Mouse (Mus musculus): Measurements from ENCODE around the gene Zfp618. TPM values are rescaled to one million over a fixed set of nuclear protein-coding genes. Genes with fewer than 3 reads are reported as not detected.

Gene Zfp618
- polyA plus RNA-seq (2015; fragmentation: Nextera tagmentation; extraction: Ambion mirVana): 5.8 and 6.7 TPM in 2 replicates

DNA sequence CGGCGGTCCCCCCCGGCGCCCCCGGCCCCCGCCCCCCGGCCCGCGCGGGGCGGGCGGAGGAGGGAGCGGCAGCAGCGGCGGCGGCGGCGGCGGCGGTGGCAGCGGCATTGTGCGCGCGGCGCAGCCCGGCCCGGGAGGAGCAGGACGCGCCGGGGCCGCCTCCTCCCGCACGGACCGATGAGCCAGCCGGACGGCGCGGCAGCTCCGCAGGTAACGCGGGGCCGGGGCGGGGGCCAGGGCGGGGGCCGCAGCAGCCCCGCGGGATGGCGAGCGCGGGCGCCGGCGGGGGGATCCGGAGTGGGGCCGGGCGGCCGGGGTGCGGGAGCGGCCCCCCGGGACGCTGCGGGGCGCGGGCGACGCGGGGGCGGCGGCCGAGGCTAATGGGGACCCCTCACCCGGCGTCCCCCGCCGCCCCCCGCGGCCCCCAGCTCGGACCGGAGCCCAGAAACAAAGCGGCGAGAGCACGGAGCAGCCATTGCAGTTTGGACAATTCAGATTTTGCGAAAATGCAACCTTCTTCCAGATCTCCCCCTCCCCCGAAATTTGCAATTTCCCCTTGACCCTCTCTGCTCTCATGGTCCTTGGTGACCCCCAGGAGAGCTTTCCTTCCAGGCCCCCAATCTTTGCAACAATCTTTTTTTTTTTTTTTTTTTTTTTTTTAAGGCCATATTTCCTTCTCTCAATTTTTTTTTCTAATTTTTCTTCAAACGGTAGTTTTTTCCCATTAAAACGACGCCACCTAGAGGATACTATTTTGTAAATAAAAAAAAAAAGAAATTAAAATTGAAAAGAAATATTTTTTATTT lies at the start of gene Zfp618:
Gene Zfp618 (plus strand): TSS at position 77 of the 806 bp plus-strand sequence.
- peak; percentile 50 for TF ChIP-seq CTCF (IDR thresholded peaks at IDR 0.05; ENCODE audit: low read depth)
- TF ChIP-seq EP300 (optimal IDR thresholded peaks at IDR 0.05): no peak
- WGBS: under 1% methylated on average over 47 of the region's 86 CpGs
- peak within 1 kb of the TSS; percentile 77 for H3K4me3 ChIP-seq (ENCODE audit: low read depth, low read length)

DNA sequence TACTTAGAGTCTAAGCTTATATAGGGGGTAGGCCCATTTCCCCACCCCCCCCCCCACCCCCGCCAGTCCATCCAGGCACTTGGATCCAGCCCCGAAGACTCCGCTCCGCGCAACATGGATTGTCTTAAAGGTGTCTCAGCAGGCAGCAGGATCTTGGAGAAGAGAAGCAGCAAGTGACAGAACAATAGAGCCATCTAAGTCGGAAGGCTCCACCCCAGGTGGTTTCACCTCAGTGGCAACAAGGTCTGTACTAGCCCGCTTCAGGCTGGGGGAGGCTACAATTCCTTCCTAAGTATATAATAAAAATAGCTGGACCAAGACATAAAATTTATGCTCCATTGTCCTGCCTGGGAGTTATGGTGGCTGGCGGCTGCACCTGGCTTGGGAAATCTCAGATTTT lies 48.3 kb upstream of the Zfp618 start:
- whole genome bisulfite sequencing: 91% methylated on average over 8 of the region's 8 CpGs
- Histone ChIP-seq H3K4me1 (replicated peaks; ENCODE audit: control insufficient read depth, insufficient read depth) (no peaks in the 10 kb centered on the region), H3K27ac (replicated peaks) (no peak overlapping the region), H3K4me3 (ENCODE audit: low read depth, low read length) (no peak overlapping the region), H3K4me2 (replicated peaks; ENCODE audit: low read depth) (no peak overlapping the region), H3K9ac (ENCODE audit: low read length) (no peak overlapping the region), H3K36me3 (ENCODE audit: control insufficient read depth, insufficient read depth, low read length) (no peaks in the 10 kb centered on the region), H3K9me3 (ENCODE audit: control insufficient read depth, low read length) (no peaks in the 10 kb centered on the region), H3K27me3 (ENCODE audit: control insufficient read depth, insufficient read depth, low read length) (no peaks in the 10 kb centered on the region)
- TF ChIP-seq CTCF (IDR thresholded peaks at IDR 0.05; ENCODE audit: low read depth): no peak
- TF ChIP-seq EP300 (optimal IDR thresholded peaks at IDR 0.05): no peak
- no peak for DNase-seq (ENCODE audit: low spot score)
- no peak for ATAC-seq (ENCODE audit: low FRiP score, low TSS enrichment)

More for the DNA sequence above, at the start of gene Zfp618:
- no peaks in the 10 kb centered on the region for H3K36me3 ChIP-seq (ENCODE audit: control insufficient read depth, insufficient read depth, low read length)
- no peaks in the 10 kb centered on the region for H3K27me3 ChIP-seq (ENCODE audit: control insufficient read depth, insufficient read depth, low read length)
- peak within 1 kb of the TSS; percentile 79 for H3K4me2 ChIP-seq (replicated peaks; ENCODE audit: low read depth)
- DNase-seq (ENCODE audit: low spot score) (peak; percentile 60), ATAC-seq (ENCODE audit: low FRiP score, low TSS enrichment) (peak; percentile 79)
- H3K27ac ChIP-seq (replicated peaks): peak within 1 kb of the TSS; percentile 88
- peaks cover 2% of the 10 kb centered on the region; the same call in 1 of the 2 replicates for H3K4me1 ChIP-seq (replicated peaks; ENCODE audit: control insufficient read depth, insufficient read depth)
- H3K9me3 ChIP-seq (ENCODE audit: control insufficient read depth, low read length): no peaks in the 10 kb centered on the region
- peak within 1 kb of the TSS; percentile 99 for H3K9ac ChIP-seq (ENCODE audit: low read length)

DNA sequence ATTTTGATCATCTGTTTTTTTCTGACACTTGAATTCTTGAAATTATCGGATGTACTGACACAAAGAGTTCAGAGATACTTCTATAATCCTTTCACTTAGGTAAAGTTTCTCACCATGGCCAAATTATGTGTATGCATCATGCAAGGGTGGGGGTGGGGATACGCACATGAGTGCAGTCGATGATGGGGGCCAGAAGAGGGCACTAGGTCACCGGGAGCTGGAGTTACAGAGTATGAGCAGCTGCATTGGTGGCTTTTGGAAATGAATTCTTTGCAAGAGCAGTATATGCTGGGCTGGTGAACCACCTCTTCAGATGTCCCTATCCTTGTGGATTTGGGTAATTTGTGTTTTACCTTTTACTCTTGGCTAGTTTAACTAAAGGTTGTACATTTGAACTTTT lies 31.6 kb upstream of the Zfp618 start:
- Histone ChIP-seq H3K4me1 (replicated peaks; ENCODE audit: control insufficient read depth, insufficient read depth) (no peaks in the 10 kb centered on the region), H3K4me2 (replicated peaks; ENCODE audit: low read depth) (no peak overlapping the region), H3K9ac (ENCODE audit: low read length) (no peak overlapping the region), H3K27me3 (ENCODE audit: control insufficient read depth, insufficient read depth, low read length) (no peaks in the 10 kb centered on the region), H3K9me3 (ENCODE audit: control insufficient read depth, low read length) (no peaks in the 10 kb centered on the region), H3K4me3 (ENCODE audit: low read depth, low read length) (no peak overlapping the region), H3K27ac (replicated peaks) (no peak overlapping the region), H3K36me3 (ENCODE audit: control insufficient read depth, insufficient read depth, low read length) (no peaks in the 10 kb centered on the region)
- ATAC-seq (ENCODE audit: low FRiP score, low TSS enrichment) (no peak), DNase-seq (ENCODE audit: low spot score) (peak; percentile 17)
- TF ChIP-seq EP300 (optimal IDR thresholded peaks at IDR 0.05): no peak
- TF ChIP-seq CTCF (IDR thresholded peaks at IDR 0.05; ENCODE audit: low read depth): peak; percentile 49
- WGBS: 80% methylated on average over 4 of the region's 4 CpGs

DNA sequence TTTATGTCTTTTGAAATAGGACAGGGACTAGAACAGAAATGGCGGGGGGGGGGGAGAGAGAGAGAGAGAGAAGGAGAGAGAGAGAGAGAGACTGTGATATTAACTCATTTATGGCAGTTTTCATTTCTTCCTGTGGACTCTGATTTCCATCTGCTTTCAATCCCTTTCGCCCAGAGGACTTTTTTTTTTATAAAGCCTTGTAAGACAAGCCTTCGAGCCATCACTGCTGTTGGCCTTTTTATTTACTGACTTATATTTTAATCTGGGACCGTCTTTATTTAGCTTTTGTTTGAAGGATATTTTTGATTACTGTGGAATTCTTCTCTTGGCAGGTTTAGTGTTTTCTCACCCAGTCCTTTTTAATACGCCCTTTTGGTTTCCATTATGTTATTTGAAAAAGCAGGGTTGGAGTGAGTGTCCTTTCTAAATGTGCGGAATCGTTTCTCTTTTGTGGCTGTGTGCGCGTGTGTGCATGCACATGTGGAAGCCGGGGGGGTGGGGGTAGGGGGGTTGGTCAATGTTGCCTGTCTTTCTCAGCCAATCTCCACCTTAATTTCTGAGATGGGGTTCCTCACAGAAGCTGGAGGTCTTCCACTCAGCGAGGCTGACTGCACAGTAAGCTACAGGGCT lies 29.7 kb upstream of the Zfp618 start:
- H3K4me3 ChIP-seq (ENCODE audit: low read depth, low read length): no peak overlapping the region
- ATAC-seq (ENCODE audit: low FRiP score, low TSS enrichment): no peak
- no peak overlapping the region for H3K27ac ChIP-seq (replicated peaks)
- DNase-seq (ENCODE audit: low spot score): no peak
- TF ChIP-seq CTCF (IDR thresholded peaks at IDR 0.05; ENCODE audit: low read depth) (no peak), EP300 (optimal IDR thresholded peaks at IDR 0.05) (no peak)
- H3K36me3 ChIP-seq (ENCODE audit: control insufficient read depth, insufficient read depth, low read length): no peaks in the 10 kb centered on the region
- no peak overlapping the region for H3K9ac ChIP-seq (ENCODE audit: low read length)
- no peak overlapping the region for H3K4me2 ChIP-seq (replicated peaks; ENCODE audit: low read depth)
- no peaks in the 10 kb centered on the region for H3K4me1 ChIP-seq (replicated peaks; ENCODE audit: control insufficient read depth, insufficient read depth)
- H3K9me3 ChIP-seq (ENCODE audit: control insufficient read depth, low read length): no peaks in the 10 kb centered on the region
- WGBS: 57% methylated on average over 10 of the region's 11 CpGs
- H3K27me3 ChIP-seq (ENCODE audit: control insufficient read depth, insufficient read depth, low read length): no peaks in the 10 kb centered on the region

DNA sequence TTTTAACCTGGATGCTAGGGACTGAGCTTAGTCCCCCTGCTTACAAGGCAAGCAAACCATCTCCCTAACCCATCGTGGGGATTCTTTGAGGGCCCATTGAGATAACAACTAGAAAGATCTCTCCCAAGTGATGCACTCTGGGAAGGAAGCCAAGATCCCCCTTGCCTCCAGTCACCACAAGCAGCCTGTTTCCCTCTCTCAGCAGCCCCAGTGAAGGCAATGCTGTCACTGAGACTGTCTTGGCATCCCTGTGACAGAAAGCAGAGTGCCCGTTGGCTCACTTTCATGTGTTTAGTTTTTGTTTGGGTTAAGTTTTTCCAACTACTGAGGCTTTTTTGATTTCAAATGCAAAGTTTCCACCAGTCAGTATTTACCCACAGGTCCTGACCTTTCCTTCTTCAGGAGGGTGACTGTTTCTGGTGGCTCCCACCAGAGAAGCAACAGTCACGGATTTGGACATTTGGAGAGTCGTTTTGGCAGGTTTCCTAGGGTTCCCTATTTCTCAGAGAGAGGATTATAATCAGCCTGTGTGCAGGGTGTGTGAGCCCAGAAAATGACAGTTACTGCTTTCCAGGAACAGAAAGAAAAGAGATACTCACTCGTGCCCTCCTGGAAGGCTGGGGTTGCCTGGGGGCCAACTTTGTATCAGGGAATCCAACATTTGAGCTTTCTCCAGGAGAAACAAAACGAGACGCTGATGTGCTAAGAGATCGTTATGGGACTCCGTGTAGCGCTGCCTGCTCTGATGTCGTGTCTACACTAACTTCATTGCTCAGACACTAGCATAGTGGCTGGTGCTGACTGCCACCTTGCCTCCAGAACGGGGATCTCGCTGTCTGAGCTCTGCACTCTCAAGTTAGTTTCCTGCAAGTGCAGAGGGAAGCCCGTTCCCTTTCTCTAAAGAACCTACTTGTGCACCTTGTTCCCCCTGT lies 23.1 kb upstream of the Zfp618 start:
- Histone ChIP-seq H3K27me3 (ENCODE audit: control insufficient read depth, insufficient read depth, low read length) (no peaks in the 10 kb centered on the region), H3K4me2 (replicated peaks; ENCODE audit: low read depth) (peak overlapping the region; percentile 8; the same call in 1 of the 2 replicates), H3K36me3 (ENCODE audit: control insufficient read depth, insufficient read depth, low read length) (no peaks in the 10 kb centered on the region), H3K4me1 (replicated peaks; ENCODE audit: control insufficient read depth, insufficient read depth) (no peaks in the 10 kb centered on the region), H3K9me3 (ENCODE audit: control insufficient read depth, low read length) (no peaks in the 10 kb centered on the region), H3K9ac (ENCODE audit: low read length) (no peak overlapping the region), H3K4me3 (ENCODE audit: low read depth, low read length) (no peak overlapping the region), H3K27ac (replicated peaks) (peak overlapping the region; percentile 8; the same call in 1 of the 2 replicates)
- ATAC-seq (ENCODE audit: low FRiP score, low TSS enrichment): peak; percentile 53; the same call in 1 of the 2 replicates
- TF ChIP-seq EP300 (optimal IDR thresholded peaks at IDR 0.05) (no peak), CTCF (IDR thresholded peaks at IDR 0.05; ENCODE audit: low read depth) (no peak)
- no peak for DNase-seq (ENCODE audit: low spot score)
- WGBS: 43% methylated on average over 14 of the region's 14 CpGs
